Mouse (Mus musculus): ENCODE results near the gene Zc3h12b. TPM values are rescaled to one million over a fixed set of nuclear protein-coding genes. Genes with fewer than 3 reads are reported as not detected.

Zc3h12b gene
- polyA plus RNA-seq (2015; fragmentation: Nextera tagmentation; extraction: Ambion mirVana) = 0.79 and 1.1 TPM in 2 replicates

DNA sequence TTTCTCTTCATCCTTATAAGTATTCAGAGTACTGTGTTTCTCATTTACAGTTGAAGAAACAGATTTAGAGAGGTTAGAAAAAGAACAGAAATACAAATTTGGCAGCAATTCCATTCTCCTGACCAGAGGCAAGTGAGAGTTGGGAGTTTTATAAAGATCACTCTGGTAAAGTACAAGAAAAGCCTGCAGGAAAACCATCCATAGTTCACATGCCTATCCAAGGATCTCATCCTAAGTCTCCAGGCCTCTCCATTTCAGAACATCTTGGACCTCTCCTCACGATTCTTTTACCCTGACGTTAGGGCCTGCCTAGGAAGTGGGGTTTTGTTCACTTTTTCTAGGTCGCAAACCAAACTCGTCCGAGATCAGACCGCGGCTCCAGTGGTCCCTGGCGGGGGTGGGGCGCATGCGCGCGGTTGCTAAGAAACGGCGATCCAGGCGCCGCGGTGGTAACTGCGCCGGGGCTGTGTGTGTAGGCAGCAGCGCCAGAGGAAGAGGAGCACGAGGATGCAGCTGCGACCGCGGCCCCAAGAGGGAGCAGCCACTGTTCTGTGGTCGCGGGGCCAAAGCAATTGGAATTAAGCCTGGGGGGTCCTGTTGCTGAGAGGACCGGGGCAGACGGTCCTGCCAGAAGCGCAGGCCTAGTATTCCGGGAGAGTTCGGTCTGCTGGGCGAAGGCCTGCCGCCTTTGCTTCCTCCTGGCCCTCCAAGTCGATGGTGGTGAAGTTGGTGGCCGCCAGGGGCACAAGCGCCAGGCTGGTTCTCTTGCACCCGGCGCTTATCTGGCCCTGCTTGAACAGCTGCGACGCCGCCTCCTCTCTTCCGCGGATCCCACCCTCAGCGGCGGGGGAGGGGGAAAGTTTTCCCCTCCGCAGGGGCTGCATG is at the start of gene Zc3h12b:
Gene Zc3h12b (plus strand): TSS at position 452 of the 885 bp plus-strand sequence.

DNA sequence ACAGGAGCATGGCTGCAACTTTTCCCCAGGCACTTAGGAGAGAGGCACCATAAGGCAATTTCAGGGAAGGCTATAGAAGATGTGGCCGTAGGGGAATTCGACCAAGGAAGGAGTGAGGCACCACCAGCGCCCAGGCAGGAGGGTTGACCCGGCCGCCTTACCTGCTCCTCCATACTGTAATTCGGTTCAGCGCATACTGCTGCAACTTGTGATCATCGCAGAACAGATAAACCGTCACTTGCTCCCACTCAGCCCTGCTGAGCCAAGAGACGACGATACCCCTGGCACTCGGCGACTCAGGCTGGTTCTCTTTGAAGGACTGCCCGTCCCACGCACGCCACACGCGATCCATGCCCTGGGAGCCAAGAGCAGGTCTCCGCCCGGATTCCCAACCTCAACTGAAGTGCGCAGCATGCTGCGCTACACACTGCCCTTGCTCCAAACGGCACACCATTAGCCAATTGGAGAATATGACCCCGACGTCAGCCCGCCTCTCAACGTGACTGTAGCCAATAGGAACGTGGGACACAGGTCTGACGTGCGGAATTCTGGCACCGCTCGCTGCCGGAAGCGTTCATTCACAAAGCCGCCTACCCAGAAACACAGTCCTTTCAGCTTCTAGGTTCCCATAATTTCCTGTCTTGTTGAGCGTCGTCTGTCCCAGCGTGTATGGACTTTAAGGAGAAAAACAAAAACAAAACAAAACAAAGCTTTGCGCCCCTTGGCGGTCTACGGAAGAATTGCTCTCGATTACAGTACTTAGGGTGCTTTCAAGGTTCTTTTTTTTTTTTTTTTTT is 245.2 kb downstream of the Zc3h12b start, which contains the start of gene Las1l:
Gene Las1l (minus strand): TSS at position 466 of the 797 bp plus-strand sequence.

Other genes with a start within 250 kb of the Zc3h12b start
- 52.2 and 71.1 TPM in 2 replicates for gene Asb12, start 153.7 kb upstream of the Zc3h12b start, polyA plus RNA-seq (2015; fragmentation: Nextera tagmentation; extraction: Ambion mirVana)
- gene Pfn5, start 153.6 kb upstream of the Zc3h12b start, polyA plus RNA-seq (2015; fragmentation: Nextera tagmentation; extraction: Ambion mirVana) = not detected in 2 replicates
- gene Zc4h2, start 53.2 kb upstream of the Zc3h12b start, polyA plus RNA-seq (2015; fragmentation: Nextera tagmentation; extraction: Ambion mirVana) = 4.8 and 5.0 TPM in 2 replicates
- 29.7 and 31.0 TPM in 2 replicates for gene Las1l, start 245.3 kb downstream of the Zc3h12b start, polyA plus RNA-seq (2015; fragmentation: Nextera tagmentation; extraction: Ambion mirVana)

Data from skeletal muscle tissue, postnatal 0 days (tissue).